Mouse (Mus musculus): ENCODE data around the gene Rab11b. TPM values are rescaled to one million over a fixed set of nuclear protein-coding genes. Genes with fewer than 3 reads are reported as not detected.
"Not testable (repeated sequence)": the region's sequence is repeated elsewhere in the genome, so short reads cannot be mapped to it uniquely, and the experiment has no call there.

Rab11b gene
- polyA plus RNA-seq, 1 experiment from 2014 or later, result 325 TPM

- H3K9ac ChIP-seq, result no peak overlapping the region
- H3K27me3 ChIP-seq, result no peaks in the 10 kb centered on the region
- H3K9me3 ChIP-seq (replicated peaks), result no peaks in the 10 kb centered on the region
- no peaks in the 10 kb centered on the region for H3K4me1 ChIP-seq
- ATAC-seq (ENCODE audit: insufficient number of reproducible peaks, low FRiP score, low TSS enrichment, low read depth), result no peak
- H3K4me3 ChIP-seq (replicated peaks), result no peak overlapping the region
- no peak overlapping the region for H3K27ac ChIP-seq (replicated peaks)
- H3K36me3 ChIP-seq, result peaks cover 16% of the 10 kb centered on the region
- WGBS, result 96% methylated on average over 1 of the region's 1 CpGs
- no peak overlapping the region for H3K4me2 ChIP-seq (replicated peaks)
These were observed 17.9 kb downstream of the Rab11b start for GRCm38 (mm10) chr17:33742420-33742819.

- ATAC-seq (ENCODE audit: insufficient number of reproducible peaks, low FRiP score, low TSS enrichment, low read depth); H3K27ac ChIP-seq (replicated peaks): not testable (repeated sequence)
- 60% methylated on average over 10 of the region's 10 CpGs for WGBS
These were observed 26.8 kb downstream of the Rab11b start for GRCm38 (mm10) chr17:33733526-33733925.

GRCm38 (mm10) chr17:33732556-33733083, 27.7 kb downstream of the Rab11b start:
- H3K4me2 ChIP-seq (replicated peaks), result not testable (repeated sequence)
- 67% methylated on average over 9 of the region's 9 CpGs for WGBS

More at GRCm38 (mm10) chr17:33733526-33733925, 26.8 kb downstream of the Rab11b start:
- not testable (repeated sequence) for H3K9ac ChIP-seq; H3K36me3 ChIP-seq; H3K27me3 ChIP-seq; H3K4me2 ChIP-seq (replicated peaks); H3K4me3 ChIP-seq (replicated peaks); H3K9me3 ChIP-seq (replicated peaks); H3K4me1 ChIP-seq

GRCm38 (mm10) chr17:33729215-33729614, 31.1 kb downstream of the Rab11b start:
- Histone ChIP-seq H3K9ac (no peak overlapping the region), H3K36me3 (no peaks in the 10 kb centered on the region), H3K4me1 (no peaks in the 10 kb centered on the region), H3K4me2 (replicated peaks) (no peak overlapping the region), H3K27ac (replicated peaks) (no peak overlapping the region), H3K4me3 (replicated peaks) (no peak overlapping the region), H3K27me3 (no peaks in the 10 kb centered on the region), H3K9me3 (replicated peaks) (no peaks in the 10 kb centered on the region)
- 56% methylated on average over 2 of the region's 2 CpGs for WGBS
- no peak for ATAC-seq (ENCODE audit: insufficient number of reproducible peaks, low FRiP score, low TSS enrichment, low read depth)

More at GRCm38 (mm10) chr17:33732556-33733083, 27.7 kb downstream of the Rab11b start:
- H3K27ac ChIP-seq (replicated peaks); H3K9me3 ChIP-seq (replicated peaks); ATAC-seq (ENCODE audit: insufficient number of reproducible peaks, low FRiP score, low TSS enrichment, low read depth); H3K4me3 ChIP-seq (replicated peaks); H3K27me3 ChIP-seq; H3K9ac ChIP-seq; H3K36me3 ChIP-seq; H3K4me1 ChIP-seq: not testable (repeated sequence)

GRCm38 (mm10) chr17:33728396-33728795, 31.9 kb downstream of the Rab11b start:
- Histone ChIP-seq H3K9me3 (replicated peaks) (no peaks in the 10 kb centered on the region), H3K4me2 (replicated peaks) (no peak overlapping the region), H3K27me3 (no peaks in the 10 kb centered on the region), H3K27ac (replicated peaks) (no peak overlapping the region), H3K36me3 (no peaks in the 10 kb centered on the region), H3K4me1 (no peaks in the 10 kb centered on the region), H3K4me3 (replicated peaks) (no peak overlapping the region), H3K9ac (no peak overlapping the region)
- no peak for ATAC-seq (ENCODE audit: insufficient number of reproducible peaks, low FRiP score, low TSS enrichment, low read depth)
- 77% methylated on average over 2 of the region's 2 CpGs for WGBS

- Histone ChIP-seq H3K4me1 (no peaks in the 10 kb centered on the region), H3K4me2 (replicated peaks) (no peak overlapping the region), H3K36me3 (no peaks in the 10 kb centered on the region), H3K9me3 (replicated peaks) (no peaks in the 10 kb centered on the region), H3K27ac (replicated peaks) (no peak overlapping the region), H3K4me3 (replicated peaks) (no peak overlapping the region), H3K27me3 (no peaks in the 10 kb centered on the region), H3K9ac (no peak overlapping the region)
- no peak for ATAC-seq (ENCODE audit: insufficient number of reproducible peaks, low FRiP score, low TSS enrichment, low read depth)
- WGBS, result 93% methylated on average over 7 of the region's 7 CpGs
These were observed 40.5 kb downstream of the Rab11b start for GRCm38 (mm10) chr17:33719736-33720378.

GRCm38 (mm10) chr17:33718944-33719725, 41.2 kb downstream of the Rab11b start:
- ATAC-seq (ENCODE audit: insufficient number of reproducible peaks, low FRiP score, low TSS enrichment, low read depth), result no peak
- H3K27ac ChIP-seq (replicated peaks), result no peak overlapping the region

GRCm38 (mm10) chr17:33718384-33718881, 41.9 kb downstream of the Rab11b start, which contains the start of gene March2:
Gene March2 (minus strand): TSS chr17:33718670.
- H3K4me1 ChIP-seq, result no peaks in the 10 kb centered on the region
- whole genome bisulfite sequencing, result under 1% methylated on average over 46 of the region's 46 CpGs
- no peak within 1 kb of the TSS for H3K27ac ChIP-seq (replicated peaks)
- no peaks in the 10 kb centered on the region for H3K27me3 ChIP-seq
- H3K36me3 ChIP-seq, result no peaks in the 10 kb centered on the region
- H3K4me3 ChIP-seq (replicated peaks), result peak within 1 kb of the TSS; percentile 85
- H3K9ac ChIP-seq, result peak within 1 kb of the TSS; percentile 57
- H3K9me3 ChIP-seq (replicated peaks), result no peaks in the 10 kb centered on the region
- ATAC-seq (ENCODE audit: insufficient number of reproducible peaks, low FRiP score, low TSS enrichment, low read depth), result peak; percentile 100
- H3K4me2 ChIP-seq (replicated peaks), result peak within 1 kb of the TSS; percentile 75

More at GRCm38 (mm10) chr17:33718944-33719725, 41.2 kb downstream of the Rab11b start:
- H3K36me3 ChIP-seq, result no peaks in the 10 kb centered on the region
- no peaks in the 10 kb centered on the region for H3K4me1 ChIP-seq
- peak overlapping the region; percentile 75 for H3K4me2 ChIP-seq (replicated peaks)
- no peaks in the 10 kb centered on the region for H3K27me3 ChIP-seq
- no peaks in the 10 kb centered on the region for H3K9me3 ChIP-seq (replicated peaks)
- no peak overlapping the region for H3K9ac ChIP-seq
- H3K4me3 ChIP-seq (replicated peaks), result peak overlapping the region; percentile 85
- 49% methylated on average over 10 of the region's 10 CpGs for WGBS

- H3K4me2 ChIP-seq (replicated peaks), result peak overlapping the region; percentile 75
- H3K36me3 ChIP-seq, result no peaks in the 10 kb centered on the region
- ATAC-seq (ENCODE audit: insufficient number of reproducible peaks, low FRiP score, low TSS enrichment, low read depth), result no peak
- peak overlapping the region; percentile 57 for H3K9ac ChIP-seq
- no peaks in the 10 kb centered on the region for H3K4me1 ChIP-seq
- 9% methylated on average over 8 of the region's 8 CpGs for WGBS
- H3K27me3 ChIP-seq, result no peaks in the 10 kb centered on the region
- no peaks in the 10 kb centered on the region for H3K9me3 ChIP-seq (replicated peaks)
- peak overlapping the region; percentile 85 for H3K4me3 ChIP-seq (replicated peaks)
- no peak overlapping the region for H3K27ac ChIP-seq (replicated peaks)
These were observed 42.3 kb downstream of the Rab11b start for GRCm38 (mm10) chr17:33717982-33718381.

GRCm38 (mm10) chr17:33717246-33717645, 43.1 kb downstream of the Rab11b start:
- no peak overlapping the region for H3K27ac ChIP-seq (replicated peaks)
- H3K27me3 ChIP-seq, result no peaks in the 10 kb centered on the region
- H3K4me2 ChIP-seq (replicated peaks), result no peak overlapping the region
- H3K4me1 ChIP-seq, result no peaks in the 10 kb centered on the region
- WGBS, result 96% methylated on average over 1 of the region's 1 CpGs
- H3K4me3 ChIP-seq (replicated peaks), result no peak overlapping the region
- ATAC-seq (ENCODE audit: insufficient number of reproducible peaks, low FRiP score, low TSS enrichment, low read depth), result no peak
- no peaks in the 10 kb centered on the region for H3K9me3 ChIP-seq (replicated peaks)
- no peaks in the 10 kb centered on the region for H3K36me3 ChIP-seq
- no peak overlapping the region for H3K9ac ChIP-seq

- Histone ChIP-seq H3K4me2 (replicated peaks) (no peak overlapping the region), H3K4me1 (no peaks in the 10 kb centered on the region)
- no peak for ATAC-seq (ENCODE audit: insufficient number of reproducible peaks, low FRiP score, low TSS enrichment, low read depth)
These were observed 45.6 kb downstream of the Rab11b start for GRCm38 (mm10) chr17:33714779-33715178.

More at GRCm38 (mm10) chr17:33714779-33715178, 45.6 kb downstream of the Rab11b start:
- Histone ChIP-seq H3K9ac (no peak overlapping the region), H3K36me3 (no peaks in the 10 kb centered on the region; the same call in 1 of the 2 replicates), H3K9me3 (replicated peaks) (no peaks in the 10 kb centered on the region), H3K27ac (replicated peaks) (no peak overlapping the region), H3K27me3 (no peaks in the 10 kb centered on the region), H3K4me3 (replicated peaks) (no peak overlapping the region)
- 82% methylated on average over 1 of the region's 1 CpGs for WGBS

Measured in embryonic facial prominence, embryonic 15.5 days (tissue).